Mouse (Mus musculus): ENCODE data around the gene Ccm2. TPM values are rescaled to one million over a fixed set of nuclear protein-coding genes. Genes with fewer than 3 reads are reported as not detected.
A peak's percentile ranks its signal among the peaks of the same experiment; 100 is the strongest.

The Ccm2 gene
- total RNA-seq, 2 experiments from 2014 or later: 57.7 to 60.9 TPM

DNA sequence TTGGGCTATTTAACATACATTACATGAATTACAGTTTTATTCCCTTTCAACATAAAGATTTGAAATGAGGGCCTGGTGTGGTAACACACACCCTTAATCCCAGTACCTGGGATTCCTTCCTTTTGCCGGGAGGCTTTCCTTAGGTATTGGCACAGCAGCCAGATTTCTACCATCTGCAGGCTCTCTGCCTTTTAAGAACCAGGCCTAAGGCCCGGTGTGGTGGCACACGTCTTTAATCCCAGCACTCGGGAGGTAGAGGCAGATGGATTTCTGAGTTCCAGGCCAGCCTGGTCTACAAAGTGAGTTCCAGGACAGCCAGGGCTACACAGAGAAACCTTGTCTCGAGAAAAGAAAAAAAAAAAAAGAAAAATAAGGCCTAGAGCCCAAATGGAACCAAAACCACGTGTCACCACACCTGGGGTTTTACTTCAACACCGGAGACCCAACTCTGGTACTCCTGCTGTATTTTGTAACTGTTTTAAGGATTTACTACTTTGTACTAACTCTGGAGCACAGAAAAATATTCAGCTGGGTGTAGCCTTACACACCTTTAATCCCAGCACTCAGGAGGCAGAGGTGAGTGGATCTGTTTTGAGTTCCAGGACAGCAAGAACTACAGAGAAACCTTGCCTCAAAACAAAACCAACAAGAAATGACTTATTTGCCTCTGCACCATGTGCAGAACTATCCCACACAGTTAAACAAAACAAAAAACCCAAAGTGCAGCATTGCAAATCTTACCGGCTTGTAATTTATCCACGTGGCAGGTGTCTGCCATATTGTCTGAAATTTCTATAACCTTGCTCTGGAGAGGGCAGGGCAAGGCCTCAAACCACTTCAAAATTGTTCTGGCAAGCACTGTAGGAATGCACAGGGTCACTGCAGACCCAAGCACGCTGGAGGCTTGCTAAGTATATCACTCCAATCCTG, 19.2 kb upstream of the Ccm2 start:
- DNase-seq (ENCODE audit: extremely low spot score in 1 of 2, low spot score in 2 of 2): no peak
- intact Hi-C loops (cut with DNase I): loop anchor here (5.0 kb wide), 1 partner anchor 50 kb away; the partner anchor contains the start of gene Purb

GRCm38 (mm10) chr11:6528186-6529006, 18.3 kb upstream of the Ccm2 start:
- DNase-seq (ENCODE audit: extremely low spot score in 1 of 2, low spot score in 2 of 2): peak; percentile 97 to 99
- intact Hi-C loops (cut with DNase I): loop anchor here (5.0 kb wide), 1 partner anchor 51 kb away; the partner anchor contains the start of gene Purb

DNA sequence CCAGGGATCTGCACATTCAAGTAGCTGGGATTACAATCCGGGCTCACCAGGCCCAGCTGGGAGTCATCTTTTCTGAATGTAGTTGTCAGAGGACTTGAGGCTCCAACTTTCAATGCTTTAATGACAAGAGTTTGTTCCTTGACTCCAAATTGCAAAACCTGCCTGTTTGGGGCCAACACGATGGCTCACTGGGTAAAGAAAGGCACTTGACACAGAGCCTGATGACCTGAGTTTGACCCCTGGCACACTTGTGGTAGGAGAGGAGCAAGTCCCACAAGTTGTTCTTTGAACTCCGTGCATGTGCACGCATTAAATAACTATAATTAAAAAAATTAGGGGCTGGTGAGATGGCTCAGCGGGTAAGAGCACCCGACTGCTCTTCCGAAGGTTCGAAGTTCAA, 16.7 kb upstream of the Ccm2 start:
- DNase-seq (ENCODE audit: extremely low spot score in 1 of 2, low spot score in 2 of 2): no peak
- intact Hi-C loops (cut with DNase I): loop anchor here (5.0 kb wide), 1 partner anchor 53 kb away; the partner anchor contains the start of gene Purb

DNA sequence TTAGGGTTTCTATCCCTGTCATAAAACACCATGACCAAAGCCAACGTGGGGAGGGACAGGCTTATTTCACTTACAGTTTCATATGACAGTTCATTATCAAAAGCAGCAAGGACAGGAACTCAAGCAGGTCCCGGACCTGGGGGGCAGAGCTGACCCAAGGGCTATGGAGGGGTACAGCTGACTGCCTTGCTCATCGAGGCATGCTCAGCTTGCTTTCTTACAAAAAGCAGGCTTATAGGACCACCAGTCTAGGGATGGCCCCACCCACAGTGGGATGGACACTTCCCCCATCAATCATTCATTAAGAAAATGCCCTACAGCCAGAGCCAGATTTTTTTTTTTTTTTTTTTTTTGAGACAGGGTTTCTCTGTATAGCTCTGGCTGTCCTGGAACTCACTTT, 15.9 kb upstream of the Ccm2 start:
- intact Hi-C loops (cut with DNase I): no loop called here

GRCm38 (mm10) chr11:6544683-6545082, 2.0 kb upstream of the Ccm2 start:
- intact Hi-C loops (cut with DNase I): loop anchor here (5.0 kb wide), 2 partner anchors 53 to 77 kb away; no protein-coding TSS in a partner anchor
- no peak for DNase-seq (ENCODE audit: extremely low spot score in 1 of 2, low spot score in 2 of 2)

More for the DNA sequence above, 15.9 kb upstream of the Ccm2 start:
- no peak for DNase-seq (ENCODE audit: extremely low spot score in 1 of 2, low spot score in 2 of 2)

DNA sequence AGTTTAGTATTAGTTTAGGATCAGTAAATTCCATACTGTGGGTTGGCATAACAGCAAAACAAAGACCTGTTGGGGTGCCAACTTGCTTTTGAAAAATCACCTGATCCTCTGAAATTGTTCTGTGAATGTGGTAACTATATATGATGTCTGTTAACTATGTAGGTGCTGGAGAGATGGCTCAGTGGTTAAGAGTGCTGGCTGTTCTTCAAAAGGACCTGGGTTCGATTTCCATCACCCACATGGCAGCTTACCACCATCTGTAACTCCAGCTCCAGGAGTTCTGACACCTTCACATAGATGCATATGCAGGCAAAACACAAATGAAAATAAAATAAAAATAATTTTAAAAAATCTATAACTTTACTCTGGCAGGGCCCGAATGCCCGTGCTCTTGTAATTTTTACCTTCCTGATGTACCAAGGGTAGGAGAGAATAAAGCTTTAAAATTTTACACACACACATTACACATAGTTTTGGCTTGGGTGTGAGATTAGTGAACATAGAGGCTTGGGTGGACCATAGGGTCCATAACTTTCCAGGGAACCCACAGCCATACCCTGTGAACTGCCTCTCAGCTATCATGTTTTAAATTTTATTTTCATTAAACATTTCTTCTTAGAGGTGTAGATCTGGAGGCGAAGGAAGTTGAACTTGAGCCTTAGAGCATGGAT, 1.4 kb upstream of the Ccm2 start:
- intact Hi-C loops (cut with DNase I): loop anchor here (5.0 kb wide), 2 partner anchors 52 to 78 kb away; no protein-coding TSS in a partner anchor
- DNase-seq (ENCODE audit: extremely low spot score in 1 of 2, low spot score in 2 of 2): no peak

DNA sequence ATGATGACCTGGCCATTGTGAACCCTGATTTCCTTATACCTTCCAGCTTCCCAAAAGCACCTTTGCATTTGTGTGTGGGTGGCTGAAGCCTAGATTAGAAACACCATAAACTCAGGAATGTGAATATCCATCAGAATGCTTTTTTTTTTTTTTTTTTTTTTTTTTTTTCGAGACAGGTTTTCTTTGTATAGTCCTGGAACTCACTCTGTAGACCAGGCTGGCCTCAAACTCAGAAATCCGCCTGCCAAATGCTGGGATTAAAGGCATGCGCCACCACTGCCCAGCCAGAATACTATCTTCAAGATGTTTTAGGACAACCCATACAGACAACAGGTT, 862 bp upstream of the Ccm2 start:
- DNase-seq (ENCODE audit: extremely low spot score in 1 of 2, low spot score in 2 of 2): no peak
- intact Hi-C loops (cut with DNase I): loop anchor here (5.0 kb wide), 2 partner anchors 51 to 79 kb away; no protein-coding TSS in a partner anchor

GRCm38 (mm10) chr11:6547037-6547680, 472 bp downstream of the Ccm2 start:
- DNase-seq (ENCODE audit: extremely low spot score in 1 of 2, low spot score in 2 of 2): peak in 1 of 2 experiments; percentile 90

GRCm38 (mm10) chr11:6547696-6548325, 1.1 kb downstream of the Ccm2 start:
- DNase-seq (ENCODE audit: extremely low spot score in 1 of 2, low spot score in 2 of 2): no peak
- intact Hi-C loops (cut with DNase I): loop anchor here (5.0 kb wide), 2 partner anchors 49 to 81 kb away; no protein-coding TSS in a partner anchor

More at GRCm38 (mm10) chr11:6547037-6547680, 472 bp downstream of the Ccm2 start:
- intact Hi-C loops (cut with DNase I): loop anchor here (5.0 kb wide), 2 partner anchors 50 to 80 kb away; no protein-coding TSS in a partner anchor

- DNase-seq (ENCODE audit: extremely low spot score in 1 of 2, low spot score in 2 of 2): no peak
- intact Hi-C loops (cut with DNase I): loop anchor here (5.0 kb wide), 2 partner anchors 48 to 82 kb away; no protein-coding TSS in a partner anchor
Observed at GRCm38 (mm10) chr11:6549770-6550169, 3.1 kb downstream of the Ccm2 start.

GRCm38 (mm10) chr11:6550201-6550600, 3.5 kb downstream of the Ccm2 start:
- DNase-seq (ENCODE audit: extremely low spot score in 1 of 2, low spot score in 2 of 2): no peak
- intact Hi-C loops (cut with DNase I): no loop called here

DNA sequence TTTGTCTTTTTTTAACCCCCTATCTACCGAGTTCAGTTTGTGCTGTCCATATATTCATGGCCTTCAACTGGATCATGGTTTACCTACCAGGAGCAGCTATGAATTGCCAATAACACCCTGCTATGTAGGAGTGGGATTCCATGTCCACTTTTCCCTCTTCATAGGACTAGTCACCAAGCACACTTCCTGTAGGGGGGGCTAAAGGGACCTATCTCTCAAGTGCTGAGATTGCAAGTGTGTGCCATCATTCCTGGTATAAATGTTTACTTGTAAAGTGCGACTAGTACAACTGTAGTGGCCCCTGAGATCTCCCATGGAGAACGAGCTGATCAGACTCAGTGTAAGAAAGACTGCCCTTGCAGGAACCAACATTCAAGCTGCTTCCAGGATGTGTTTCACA, 11.5 kb downstream of the Ccm2 start:
- intact Hi-C loops (cut with DNase I): no loop called here
- DNase-seq (ENCODE audit: extremely low spot score in 1 of 2, low spot score in 2 of 2): no peak

DNA sequence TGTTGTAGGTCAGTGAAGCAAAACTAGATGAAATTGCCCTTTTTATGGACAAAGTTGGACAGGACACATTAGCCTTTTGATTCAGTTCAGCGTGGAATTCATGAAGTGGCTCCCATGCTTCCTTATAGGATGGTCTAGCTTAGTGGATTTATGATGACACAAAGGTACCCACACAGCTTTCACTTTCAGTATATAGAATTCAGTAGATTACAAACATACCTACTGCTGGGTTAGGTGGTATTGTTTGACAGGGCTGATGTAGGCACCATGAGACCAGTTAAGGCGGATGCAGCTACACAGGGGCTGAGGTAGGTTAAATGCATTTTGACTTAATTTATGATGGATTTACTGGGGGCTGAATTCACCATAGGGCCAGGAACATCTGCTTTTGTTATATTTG, 13.3 kb downstream of the Ccm2 start:
- intact Hi-C loops (cut with DNase I): no loop called here
- DNase-seq (ENCODE audit: extremely low spot score in 1 of 2, low spot score in 2 of 2): no peak

- intact Hi-C loops (cut with DNase I): no loop called here
- DNase-seq (ENCODE audit: extremely low spot score in 1 of 2, low spot score in 2 of 2): no peak
Observed at GRCm38 (mm10) chr11:6560655-6561360, 14.1 kb downstream of the Ccm2 start.

GRCm38 (mm10) chr11:6561474-6561873, 14.8 kb downstream of the Ccm2 start:
- intact Hi-C loops (cut with DNase I): no loop called here
- DNase-seq (ENCODE audit: extremely low spot score in 1 of 2, low spot score in 2 of 2): no peak

- intact Hi-C loops (cut with DNase I): no loop called here
- no peak for DNase-seq (ENCODE audit: extremely low spot score in 1 of 2, low spot score in 2 of 2)
Observed at GRCm38 (mm10) chr11:6562359-6562758, 15.7 kb downstream of the Ccm2 start.

DNA sequence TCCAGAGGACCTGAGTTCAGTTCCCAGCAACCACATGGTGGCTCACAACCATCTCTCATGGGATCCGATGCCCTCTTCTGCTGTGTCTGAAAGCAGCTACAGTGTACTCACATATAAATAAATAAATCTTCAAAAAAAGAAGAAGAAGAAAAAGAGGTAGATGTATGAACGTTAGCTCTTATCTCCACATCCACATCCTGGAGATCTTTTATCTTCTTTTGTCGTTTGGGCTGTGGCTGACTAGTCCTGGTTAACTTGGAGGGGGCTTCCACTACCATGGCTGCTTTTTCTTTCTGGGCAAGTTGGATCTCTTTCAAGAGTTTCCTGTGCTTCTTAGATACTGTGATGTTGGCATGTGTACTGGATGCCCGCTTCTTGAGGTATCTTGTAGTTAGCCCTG, 16.5 kb downstream of the Ccm2 start:
- DNase-seq (ENCODE audit: extremely low spot score in 1 of 2, low spot score in 2 of 2): no peak
- intact Hi-C loops (cut with DNase I): no loop called here

Data from left cerebral cortex, postnatal 10 days (tissue).